Mouse (Mus musculus): ENCODE data around the gene Pdhb.
A peak's percentile ranks its signal among the peaks of the same experiment; 100 is the strongest.

The Pdhb gene

GRCm38 (mm10) chr14:8172507-8173410 is at the start of gene Pdhb:
TSS of gene Pdhb (minus strand) at chr14:8173025.
- DNase-seq (ENCODE audit: low spot score in 2 of 2) = peak; percentile 93 to 99

- DNase-seq (ENCODE audit: low spot score in 2 of 2) = no peak
Measured at GRCm38 (mm10) chr14:8222561-8222960, 49.7 kb upstream of the Pdhb start.

- no peak for DNase-seq (ENCODE audit: low spot score in 2 of 2)
Measured at GRCm38 (mm10) chr14:8220912-8221311, 48.1 kb upstream of the Pdhb start.

DNA sequence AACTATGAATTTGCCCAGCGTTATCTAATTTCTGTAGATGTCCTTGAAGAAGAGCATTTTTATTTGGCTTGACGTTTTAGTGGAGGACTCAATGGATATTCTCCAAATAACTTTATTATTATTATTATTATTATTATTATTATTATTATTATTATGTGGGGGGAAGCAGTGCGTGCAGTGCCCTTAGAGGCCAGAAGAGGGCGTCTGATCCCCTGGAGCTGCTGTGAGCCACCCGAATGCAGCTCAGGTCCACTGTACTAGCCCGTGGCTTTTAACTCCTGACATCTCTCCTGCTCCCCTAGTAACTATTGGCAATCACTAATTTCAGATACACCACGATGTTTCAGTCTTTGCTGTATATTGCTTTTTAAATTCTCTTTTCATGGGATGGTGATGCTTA is 47.5 kb upstream of the Pdhb start:
- no peak for DNase-seq (ENCODE audit: low spot score in 2 of 2)

GRCm38 (mm10) chr14:8219876-8220275 is 47.1 kb upstream of the Pdhb start:
- DNase-seq (ENCODE audit: low spot score in 2 of 2) = no peak

- DNase-seq (ENCODE audit: low spot score in 2 of 2) = no peak
Measured at GRCm38 (mm10) chr14:8218730-8219380, 46.0 kb upstream of the Pdhb start.

- DNase-seq (ENCODE audit: low spot score in 2 of 2) = no peak
Measured at GRCm38 (mm10) chr14:8218238-8218637, 45.4 kb upstream of the Pdhb start.

DNA sequence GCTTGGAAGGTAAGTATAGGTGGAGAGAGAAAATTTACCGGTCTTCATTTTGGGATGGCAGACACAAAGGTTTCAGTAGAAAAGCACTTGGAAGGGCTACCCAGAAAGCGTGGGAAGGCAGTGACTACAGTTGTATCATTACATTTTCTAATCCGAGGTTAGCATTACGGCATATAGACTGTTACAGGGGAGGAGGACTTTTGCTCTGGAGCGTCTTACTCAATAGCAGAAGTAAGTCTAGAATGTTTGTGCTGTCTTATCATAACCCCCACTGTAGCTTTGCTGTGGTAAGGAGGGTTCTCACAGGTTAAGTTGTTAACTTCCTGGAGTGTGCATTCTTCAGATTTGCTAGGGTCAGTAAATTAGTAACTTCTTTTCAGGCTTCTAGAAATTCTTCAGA is 43.3 kb upstream of the Pdhb start:
- DNase-seq (ENCODE audit: low spot score in 2 of 2) = no peak

DNA sequence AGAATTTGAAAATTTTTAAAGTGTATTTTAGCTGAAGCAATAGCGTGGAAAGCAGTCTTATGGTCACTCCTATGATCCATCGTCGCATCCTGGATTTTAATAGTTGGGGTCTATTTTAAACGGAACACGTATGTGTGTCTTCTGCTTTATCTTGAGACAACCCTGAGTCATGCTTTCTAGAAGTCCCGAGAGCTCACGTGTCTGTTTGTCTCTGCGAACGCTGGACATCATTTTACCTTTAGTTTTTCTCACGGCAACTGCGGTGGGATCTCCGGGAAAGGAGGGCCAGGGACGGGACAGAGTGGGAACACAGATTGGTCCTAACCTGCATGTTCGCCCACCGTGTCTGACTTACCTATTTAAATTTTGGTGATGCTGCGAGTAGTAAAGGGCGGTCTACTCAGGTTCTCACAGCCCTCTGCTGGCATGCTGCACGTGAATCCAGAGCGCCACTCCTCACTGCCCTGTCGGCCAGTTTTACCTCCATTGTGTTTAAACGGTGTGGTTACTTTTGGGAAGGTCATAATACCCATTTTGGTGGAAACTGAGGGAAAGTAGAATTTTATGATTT is 42.5 kb upstream of the Pdhb start:
- no peak for DNase-seq (ENCODE audit: low spot score in 2 of 2)

- peak; percentile 4 to 59 for DNase-seq (ENCODE audit: low spot score in 2 of 2)
Measured at GRCm38 (mm10) chr14:8214299-8215207, 41.7 kb upstream of the Pdhb start.

- DNase-seq (ENCODE audit: low spot score in 2 of 2) = peak; percentile 98 to 99
Measured at GRCm38 (mm10) chr14:8213803-8214224, 41.0 kb upstream of the Pdhb start, which contains the start of gene Kctd6. TSS of gene Kctd6 (plus strand) at chr14:8214140.

- no peak for DNase-seq (ENCODE audit: low spot score in 2 of 2)
Measured at GRCm38 (mm10) chr14:8212996-8213395, 40.2 kb upstream of the Pdhb start.

GRCm38 (mm10) chr14:8209896-8210295 is 37.1 kb upstream of the Pdhb start:
- DNase-seq (ENCODE audit: low spot score in 2 of 2) = no peak

DNA sequence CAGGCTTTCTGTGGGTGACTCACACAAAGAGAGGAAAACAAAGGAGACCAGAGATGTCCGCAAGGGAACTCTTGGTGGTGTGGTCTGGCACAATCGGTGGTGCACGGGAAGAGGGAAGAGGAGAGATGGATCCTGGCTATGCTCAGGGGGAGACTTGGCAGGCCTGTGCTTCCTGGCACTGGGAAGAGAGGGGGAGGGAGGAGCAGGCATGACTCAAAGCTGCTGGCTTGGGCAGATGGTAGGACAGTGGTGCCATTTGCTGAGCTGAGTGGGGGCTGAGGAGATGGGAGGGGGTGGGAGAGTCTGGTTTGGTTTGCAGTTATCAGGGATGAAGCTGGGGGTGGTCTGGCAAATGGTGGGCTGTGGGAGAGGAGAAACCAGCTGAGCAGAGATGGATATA is 36.1 kb upstream of the Pdhb start:
- no peak for DNase-seq (ENCODE audit: low spot score in 2 of 2)

GRCm38 (mm10) chr14:8207543-8207942 is 34.7 kb upstream of the Pdhb start:
- DNase-seq (ENCODE audit: low spot score in 2 of 2) = no peak

DNA sequence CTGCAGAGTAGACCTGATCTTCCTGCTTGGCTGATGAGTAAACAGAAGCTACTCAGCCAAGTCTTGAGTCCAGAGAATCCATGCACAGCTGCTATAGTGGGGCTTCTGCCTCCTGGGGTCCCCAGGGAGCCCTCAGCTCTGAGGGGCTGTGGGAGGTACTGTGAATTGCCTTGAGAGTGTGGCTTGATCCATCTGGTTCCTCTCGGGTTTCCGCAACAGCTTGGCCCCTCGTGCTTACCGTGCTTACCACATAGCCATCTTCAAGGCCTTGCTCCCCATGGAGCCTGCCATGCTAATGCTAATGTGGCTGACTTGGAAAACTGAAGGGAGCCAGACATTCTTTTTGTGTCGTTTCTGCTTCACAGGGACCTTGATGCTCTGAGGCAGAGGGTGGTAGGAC is 34.3 kb upstream of the Pdhb start:
- no peak for DNase-seq (ENCODE audit: low spot score in 2 of 2)

GRCm38 (mm10) chr14:8206179-8206910 is 33.5 kb upstream of the Pdhb start:
- DNase-seq (ENCODE audit: low spot score in 2 of 2) = no peak

GRCm38 (mm10) chr14:8201715-8202114 is 28.9 kb upstream of the Pdhb start:
- DNase-seq (ENCODE audit: low spot score in 2 of 2) = no peak

- DNase-seq (ENCODE audit: low spot score in 2 of 2) = no peak
Measured at GRCm38 (mm10) chr14:8200769-8201168, 27.9 kb upstream of the Pdhb start.

GRCm38 (mm10) chr14:8192727-8193126 is 19.9 kb upstream of the Pdhb start:
- no peak for DNase-seq (ENCODE audit: low spot score in 2 of 2)
